In genomic region chr1:89463138-89463537, GRCm38 (mm10) we compare ENCODE assay signal across 8 mouse cellular contexts. TPM values are rescaled to one million over a fixed set of nuclear protein-coding genes. Genes with fewer than 3 reads are reported as not detected.
DNase-seq lines count a peak whose midpoint lies in the region; ATAC-seq lines count a peak whose summit lies in the region.
"Had no signal": no experiment of that assay in that cellular context is flagged by ENCODE, and none has a peak within 500 bp of the region (broad histone marks: within the 10 kb centered on the region; RNA-seq: fewer than 3 reads in every experiment).

No protein-coding gene starts in this region.

- peak; percentile 45 for DNase-seq in kidney, postnatal 14 days
- DNase-seq in kidney, adult 11 months, result no peak
- DNase-seq in brain, adult 2 months (ENCODE audit: low read depth, low spot score), result peak; percentile 63
- DNase-seq in heart, postnatal 14 days, result peak; percentile 34 to 46
- DNase-seq in frontal cortex, postnatal 36 days (ENCODE audit: low spot score in 2 of 2), result no peak
- DNase-seq in ovary, adult 18-20 months (ENCODE audit: low spot score), result no peak

- ATAC-seq in megakaryocyte-erythroid progenitor cell, adult 5-6 weeks (replicated peaks; ENCODE audit: low FRiP score, low TSS enrichment, poor library complexity, severe bottlenecking), result peak; percentile 57
- ATAC-seq: inflammation-experienced regulatory T-cells, adult 6 months had no signal

- intact Hi-C loops in heart, postnatal 14 days (cut with DNase I), result no loop called here

RNA-seq across cellular contexts. Expression of gene Agap1, which starts 8.5 kb away (rescaled TPM):
- 10 to 100 TPM; 47.7 to 49.8 TPM for total RNA-seq in heart, postnatal 14 days (2021)
- 29.5 and 35.0 TPM in 2 replicates for total RNA-seq in megakaryocyte-erythroid progenitor cell, adult 5-6 weeks (2014; fragmentation: Nextera tagmentation)
- 12.8 and 21.7 TPM in 2 replicates for total RNA-seq in megakaryocyte-erythroid progenitor cell, adult 5-6 weeks (2017)

Comparison
In these comparisons a context has a peak if more than half of its experiments do, and no peak if none do; other contexts are left out.
1. DNase-seq: peak in kidney, postnatal 14 days (single experiment), brain, adult 2 months (single experiment) and heart, postnatal 14 days (2 of 2); none in kidney, adult 11 months (single experiment), frontal cortex, postnatal 36 days (0 of 2) and ovary, adult 18-20 months (single experiment).